29 mouse cellular contexts compared by ENCODE assay signal in the genomic region with DNA sequence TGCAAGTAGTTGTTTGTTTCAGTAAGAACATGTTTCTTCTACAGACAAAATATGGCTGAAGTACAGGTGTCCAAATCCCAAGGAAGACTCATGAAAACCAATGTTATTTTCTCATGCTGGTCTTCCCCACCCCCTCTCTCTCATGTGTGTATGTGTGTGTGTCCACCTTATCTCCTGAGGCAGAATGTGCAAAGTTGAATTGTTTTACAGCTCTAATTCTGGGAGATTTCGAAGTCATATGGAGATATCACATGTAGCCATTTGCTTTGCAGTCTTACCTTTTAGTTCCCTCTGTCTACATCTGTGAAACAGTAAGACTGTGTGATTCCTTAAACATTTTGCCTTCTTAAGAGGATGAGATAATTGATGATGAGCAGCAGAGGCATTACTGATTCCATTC.
"Had no signal": no experiment of that assay in that cellular context is flagged by ENCODE, and none has a peak within 500 bp of the region (broad histone marks: within the 10 kb centered on the region; RNA-seq: fewer than 3 reads in every experiment).

No protein-coding gene starts in this region.

- ATAC-seq: forebrain, embryonic 13.5 days; forebrain, embryonic 14.5 days; forebrain, embryonic 15.5 days; forebrain, embryonic 16.5 days; forebrain, postnatal 0 days had no signal

- H3K9me3 ChIP-seq: embryonic facial prominence, embryonic 10.5 days; embryonic facial prominence, embryonic 12.5 days; embryonic facial prominence, embryonic 13.5 days; embryonic facial prominence, embryonic 15.5 days; forebrain, embryonic 10.5 days; forebrain, embryonic 12.5 days; forebrain, embryonic 13.5 days; forebrain, embryonic 15.5 days had no signal

- DNase-seq: cerebellum, adult 2 months; cerebellum, adult 8-10 months; cerebellum, adult 9-10 months; cerebellum, adult 9-11 months; cerebellum, postnatal 10 days; cerebellum, postnatal 14 days; cerebellum, postnatal 25 days; cerebellum, postnatal 36 days; embryo, embryonic 11 days; forebrain, postnatal 0 days; gastrocnemius, adult 2 months; gastrocnemius, postnatal 10 days; gastrocnemius, postnatal 14 days; gastrocnemius, postnatal 25 days; gastrocnemius, postnatal 36 days; heart, adult 11 months; heart, adult 18-20 months; heart, adult 2 months had no signal

- H3K27ac ChIP-seq: embryonic facial prominence, embryonic 10.5 days; embryonic facial prominence, embryonic 12.5 days; embryonic facial prominence, embryonic 13.5 days; embryonic facial prominence, embryonic 15.5 days; forebrain, embryonic 10.5 days; forebrain, embryonic 12.5 days; forebrain, embryonic 13.5 days; forebrain, embryonic 15.5 days; gastrocnemius, adult 2 months; heart, adult 2 months had no signal

- H3K4me3 ChIP-seq: embryonic facial prominence, embryonic 10.5 days; embryonic facial prominence, embryonic 12.5 days; embryonic facial prominence, embryonic 13.5 days; embryonic facial prominence, embryonic 15.5 days; erythroblast, embryonic 14.5 days; forebrain, embryonic 10.5 days; forebrain, embryonic 12.5 days; forebrain, embryonic 13.5 days; forebrain, embryonic 15.5 days; gastrocnemius, adult 2 months; heart, adult 2 months had no signal

- H3K9ac ChIP-seq: embryonic facial prominence, embryonic 12.5 days; embryonic facial prominence, embryonic 13.5 days; embryonic facial prominence, embryonic 15.5 days; forebrain, embryonic 12.5 days; forebrain, embryonic 13.5 days; forebrain, embryonic 15.5 days; forebrain, postnatal 0 days had no signal

- H3K27me3 ChIP-seq: embryonic facial prominence, embryonic 12.5 days; embryonic facial prominence, embryonic 13.5 days; embryonic facial prominence, embryonic 15.5 days; forebrain, embryonic 12.5 days; forebrain, embryonic 13.5 days; forebrain, embryonic 15.5 days had no signal

- H3K4me1 ChIP-seq: embryonic facial prominence, embryonic 10.5 days; embryonic facial prominence, embryonic 12.5 days; embryonic facial prominence, embryonic 13.5 days; embryonic facial prominence, embryonic 15.5 days; forebrain, embryonic 10.5 days; forebrain, embryonic 12.5 days; forebrain, embryonic 13.5 days; forebrain, embryonic 15.5 days had no signal

- H3K36me3 ChIP-seq: embryonic facial prominence, embryonic 10.5 days; embryonic facial prominence, embryonic 12.5 days; embryonic facial prominence, embryonic 13.5 days; embryonic facial prominence, embryonic 15.5 days; forebrain, embryonic 10.5 days; forebrain, embryonic 12.5 days; forebrain, embryonic 15.5 days had no signal

- H3K4me2 ChIP-seq: embryonic facial prominence, embryonic 12.5 days; embryonic facial prominence, embryonic 13.5 days; embryonic facial prominence, embryonic 15.5 days; forebrain, embryonic 12.5 days; forebrain, embryonic 13.5 days; forebrain, embryonic 15.5 days had no signal
